Mouse (Mus musculus) embryonic facial prominence, embryonic 11.5 days (tissue): ENCODE results near the gene Ubxn4. TPM values are rescaled to one million over a fixed set of nuclear protein-coding genes. Genes with fewer than 3 reads are reported as not detected.

Experiments used
- ATAC-seq: fragments of 200-750 bp; cut with Nextera tagmentation; replicated peaks from 2 replicates; pipeline ENCODE4 v1.8.0; 2017; ENCODE audit warnings: low read depth; ENCODE audit not compliant: insufficient number of reproducible peaks, low FRiP score, low TSS enrichment
- DNase-seq: peaks from one replicate; pipeline ENCODE4 v3.0.0-alpha.2; 2015; ENCODE audit warnings: low spot score
- H3K27ac ChIP-seq: fragments of 300-500 bp; sonication (generic); replicated peaks from 2 replicates; pipeline ENCODE4 v1.5.1; 2014; ENCODE audit warnings: mild to moderate bottlenecking, low read depth, low read length, control low read depth
- H3K27me3 ChIP-seq: fragments of 300-500 bp; sonication (generic); 2 replicates; pipeline ENCODE4 v1.6.1; 2014; ENCODE audit warnings: mild to moderate bottlenecking, low read length, moderate library complexity, mixed read lengths; ENCODE audit not compliant: control insufficient read depth, insufficient read depth
- H3K36me3 ChIP-seq: fragments of 300-500 bp; sonication (generic); replicated peaks from 2 replicates; pipeline ENCODE4 v1.6.1; 2014; ENCODE audit warnings: low read depth, mild to moderate bottlenecking, low read length, moderate library complexity, mixed read lengths; ENCODE audit not compliant: control insufficient read depth, insufficient read depth
- H3K4me1 ChIP-seq: fragments of 300-500 bp; sonication (generic); 2 replicates; pipeline ENCODE4 v1.6.1; 2014; ENCODE audit warnings: low read length, mixed read lengths; ENCODE audit not compliant: control insufficient read depth, insufficient read depth
- H3K4me2 ChIP-seq: fragments of 300-500 bp; sonication (generic); 2 replicates; pipeline ENCODE4 v1.6.1; 2014; ENCODE audit warnings: low read depth, mild to moderate bottlenecking, control low read depth, low read length, moderate library complexity
- H3K4me3 ChIP-seq: fragments of 300-500 bp; sonication (generic); 2 replicates; pipeline ENCODE4 v1.5.1; 2014; ENCODE audit warnings: low read depth, low read length, control low read depth
- H3K9ac ChIP-seq: fragments of 300-500 bp; sonication (generic); replicated peaks from 2 replicates; pipeline ENCODE4 v1.6.1; 2014; ENCODE audit warnings: mild to moderate bottlenecking, control low read depth, low read length
- H3K9me3 ChIP-seq: fragments of 300-500 bp; sonication (generic); replicated peaks from 2 replicates; pipeline ENCODE4 v1.6.1; 2016; ENCODE audit warnings: mild to moderate bottlenecking, low read length, inconsistent platforms, mixed read lengths; ENCODE audit not compliant: control insufficient read depth
- WGBS: fragments of 180-500 bp; shearing (Covaris S2); extraction: QIAGEN DNeasy Blood & Tissue Kit; methylation state at CpG from one replicate; pipeline ENCODE4 v1.1.7; 2014; 5-methylcytosine and 5-hydroxymethylcytosine counted together
- polyA plus RNA-seq: library from polyadenylated mRNA; unstranded; fragments of >200 nt; fragmentation: Nextera tagmentation; extraction: Ambion mirVana; gene quantifications from 2 replicates; pipeline ENCODE4 v1.2.1, GENCODE M21; 2014

Ubxn4 gene
- polyA plus RNA-seq, 1 experiment from 2014 or later, result 58.1 TPM

GRCm38 (mm10) chr1:128285136-128285535 is 41.4 kb downstream of the Ubxn4 start:
- Histone ChIP-seq H3K9ac (no peak overlapping the region), H3K4me2 (no peak overlapping the region), H3K27me3 (no peaks in the 10 kb centered on the region), H3K27ac (no peak overlapping the region), H3K4me1 (no peaks in the 10 kb centered on the region), H3K36me3 (no peaks in the 10 kb centered on the region), H3K4me3 (no peak overlapping the region), H3K9me3 (no peaks in the 10 kb centered on the region)
- WGBS, result 92% methylated on average over 9 of the region's 9 CpGs
- DNase-seq (no peak), ATAC-seq (no peak)

- H3K9ac ChIP-seq, result no peak overlapping the region
- H3K4me3 ChIP-seq, result no peak overlapping the region
- H3K4me2 ChIP-seq, result no peak overlapping the region
- H3K4me1 ChIP-seq, result no peaks in the 10 kb centered on the region
- DNase-seq (no peak), ATAC-seq (no peak)
- H3K9me3 ChIP-seq, result no peaks in the 10 kb centered on the region
- 87% methylated on average over 5 of the region's 5 CpGs for WGBS
- no peaks in the 10 kb centered on the region for H3K27me3 ChIP-seq
- H3K36me3 ChIP-seq, result no peaks in the 10 kb centered on the region
- H3K27ac ChIP-seq, result no peak overlapping the region
These were observed 46.5 kb downstream of the Ubxn4 start for GRCm38 (mm10) chr1:128290295-128290694.

GRCm38 (mm10) chr1:128293524-128293923 is 49.8 kb downstream of the Ubxn4 start:
- H3K9me3 ChIP-seq, result no peaks in the 10 kb centered on the region
- H3K27ac ChIP-seq, result no peak overlapping the region
- H3K4me3 ChIP-seq, result no peak overlapping the region
- ATAC-seq, result no peak
- H3K36me3 ChIP-seq, result no peaks in the 10 kb centered on the region
- no peak overlapping the region for H3K4me2 ChIP-seq
- H3K9ac ChIP-seq, result no peak overlapping the region
- H3K27me3 ChIP-seq, result no peaks in the 10 kb centered on the region
- WGBS, result 93% methylated on average over 12 of the region's 12 CpGs
- no peaks in the 10 kb centered on the region for H3K4me1 ChIP-seq
- no peak for DNase-seq

- Histone ChIP-seq H3K36me3 (no peaks in the 10 kb centered on the region), H3K27ac (no peak overlapping the region), H3K9me3 (no peaks in the 10 kb centered on the region), H3K4me3 (no peak overlapping the region), H3K9ac (no peak overlapping the region), H3K4me2 (no peak overlapping the region), H3K4me1 (no peaks in the 10 kb centered on the region), H3K27me3 (no peaks in the 10 kb centered on the region)
- DNase-seq (no peak), ATAC-seq (no peak)
- WGBS, result 74% methylated on average over 8 of the region's 8 CpGs
These were observed 51.5 kb downstream of the Ubxn4 start for GRCm38 (mm10) chr1:128295296-128295695.

- no peak overlapping the region for H3K4me3 ChIP-seq
- DNase-seq (no peak), ATAC-seq (no peak)
- no peaks in the 10 kb centered on the region for H3K27me3 ChIP-seq
- WGBS, result 77% methylated on average over 5 of the region's 5 CpGs
- H3K4me2 ChIP-seq, result no peak overlapping the region
- H3K27ac ChIP-seq, result no peak overlapping the region
- H3K9ac ChIP-seq, result no peak overlapping the region
- H3K9me3 ChIP-seq, result no peaks in the 10 kb centered on the region
- no peaks in the 10 kb centered on the region for H3K36me3 ChIP-seq
- no peaks in the 10 kb centered on the region for H3K4me1 ChIP-seq
These were observed 52.2 kb downstream of the Ubxn4 start for GRCm38 (mm10) chr1:128295717-128296528.

- Histone ChIP-seq H3K36me3 (no peaks in the 10 kb centered on the region), H3K27me3 (no peaks in the 10 kb centered on the region), H3K27ac (no peak overlapping the region), H3K4me1 (no peaks in the 10 kb centered on the region), H3K9me3 (no peaks in the 10 kb centered on the region), H3K9ac (no peak overlapping the region), H3K4me3 (no peak overlapping the region), H3K4me2 (no peak overlapping the region)
- WGBS, result 91% methylated on average over 16 of the region's 16 CpGs
- DNase-seq (no peak), ATAC-seq (no peak)
These were observed 60.1 kb downstream of the Ubxn4 start for GRCm38 (mm10) chr1:128303900-128304299.

- Histone ChIP-seq H3K4me2 (no peak overlapping the region), H3K36me3 (no peaks in the 10 kb centered on the region), H3K27me3 (no peaks in the 10 kb centered on the region), H3K4me3 (no peak overlapping the region), H3K4me1 (no peaks in the 10 kb centered on the region), H3K9ac (no peak overlapping the region), H3K9me3 (no peaks in the 10 kb centered on the region), H3K27ac (no peak overlapping the region)
- ATAC-seq (no peak), DNase-seq (no peak)
- WGBS, result 72% methylated on average over 3 of the region's 3 CpGs
These were observed 65.3 kb downstream of the Ubxn4 start for GRCm38 (mm10) chr1:128309043-128309442.

GRCm38 (mm10) chr1:128314665-128315064 is 70.9 kb downstream of the Ubxn4 start:
- WGBS, result 69% methylated on average over 4 of the region's 4 CpGs
- no peak overlapping the region for H3K9ac ChIP-seq
- no peak for ATAC-seq
- DNase-seq, result no peak
- no peaks in the 10 kb centered on the region for H3K4me1 ChIP-seq
- H3K4me3 ChIP-seq, result no peak overlapping the region
- H3K27me3 ChIP-seq, result no peaks in the 10 kb centered on the region
- H3K27ac ChIP-seq, result no peak overlapping the region
- no peak overlapping the region for H3K4me2 ChIP-seq
- H3K9me3 ChIP-seq, result no peaks in the 10 kb centered on the region
- H3K36me3 ChIP-seq, result no peaks in the 10 kb centered on the region
